Mouse (Mus musculus) bone marrow macrophage, adult 2 months (primary cell): ENCODE data around the gene Pecam1.

Experiments used
- CTCF ChIP-seq: IDR thresholded peaks from 2 replicates; pipeline ENCODE4 v1.5.1; 2012; ENCODE audit warnings: low read depth, mild to moderate bottlenecking, low read length, moderate library complexity
- POLR2A ChIP-seq: IDR thresholded peaks from 2 replicates; pipeline ENCODE4 v1.6.1; 2012; ENCODE audit warnings: mild to moderate bottlenecking, low read depth, low read length, borderline replicate concordance

GRCm38 (mm10) chr11:106750121-106750751, at the start of gene Pecam1:
- TF ChIP-seq CTCF (no peak), POLR2A (no peak)
